Mouse (Mus musculus): ENCODE results near the gene Pitpnb.

- TF ChIP-seq CTCF (IDR thresholded peaks at IDR 0.05; ENCODE audit: low read depth) (no peak), EP300 (optimal IDR thresholded peaks at IDR 0.05) (no peak)
Measured at GRCm38 (mm10) chr5:111428882-111429281, 98.3 kb downstream of the Pitpnb start.

Data from stomach, postnatal 0 days (tissue).